9 mouse cellular contexts compared by ENCODE assay signal in the genomic region with DNA sequence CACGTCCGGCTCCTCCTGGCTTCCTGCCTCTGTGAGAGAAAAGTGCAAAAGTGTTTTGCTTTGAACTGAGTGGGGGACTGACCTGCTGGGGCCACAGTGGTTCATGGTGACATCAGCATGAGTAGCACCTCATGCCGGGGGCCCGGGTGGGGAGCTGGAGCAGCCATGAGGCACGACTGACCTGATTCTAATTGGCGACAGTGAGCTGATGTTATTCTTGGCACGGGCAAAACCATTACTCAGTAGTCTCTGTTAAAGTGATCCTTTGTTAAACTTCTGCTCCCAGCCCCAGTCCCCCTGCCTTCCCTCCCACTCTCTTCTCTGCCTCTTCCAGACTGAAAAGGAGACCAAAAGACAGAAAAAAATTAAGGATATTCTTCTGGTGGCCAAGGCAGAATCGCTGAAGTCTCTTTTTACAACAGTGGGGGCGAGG.
DNase-seq lines count a peak whose midpoint lies in the region; ATAC-seq lines count a peak whose summit lies in the region.
"Had no signal": no experiment of that assay in that cellular context is flagged by ENCODE, and none has a peak within 500 bp of the region (broad histone marks: within the 10 kb centered on the region; RNA-seq: fewer than 3 reads in every experiment).

No protein-coding gene starts in this region.

- H3K36me3 ChIP-seq in heart, embryonic 13.5 days = peaks cover 15% of the 10 kb centered on the region

- WGBS in heart, embryonic 13.5 days = 12% methylated on average over 9 of the region's 9 CpGs

- H3K27me3 ChIP-seq in heart, embryonic 13.5 days (replicated peaks) = no peaks in the 10 kb centered on the region
- H3K27me3 ChIP-seq: liver, embryonic 13.5 days had no signal

- peak overlapping the region; percentile 33 for H3K4me2 ChIP-seq in heart, embryonic 13.5 days
- H3K4me2 ChIP-seq: liver, embryonic 13.5 days had no signal

- H3K9ac ChIP-seq in heart, embryonic 13.5 days = peak overlapping the region; percentile 71
- H3K9ac ChIP-seq: liver, embryonic 13.5 days had no signal

- no peaks in the 10 kb centered on the region for H3K9me3 ChIP-seq in heart, embryonic 13.5 days
- H3K9me3 ChIP-seq: liver, embryonic 13.5 days had no signal

- peaks cover 25% of the 10 kb centered on the region for H3K4me1 ChIP-seq in heart, embryonic 13.5 days

- peak; percentile 42 for DNase-seq in urinary bladder, postnatal 14 days (ENCODE audit: low spot score)
- DNase-seq in urinary bladder, postnatal 25 days (ENCODE audit: low spot score) = no peak
- peak; percentile 92 for DNase-seq in fibroblast of lung, adult 2 months (ENCODE audit: low read depth)
- DNase-seq in kidney, postnatal 25 days = peak; percentile 10 to 51
- DNase-seq in neural tube, embryonic 10.5 days (ENCODE audit: extremely low spot score, low spot score) = peak; percentile 33
- DNase-seq in spleen, adult 18-20 months = no peak
- DNase-seq: liver, embryonic 13.5 days had no signal

- peak overlapping the region; percentile 97 for H3K27ac ChIP-seq in heart, embryonic 13.5 days (replicated peaks)
- H3K27ac ChIP-seq: liver, embryonic 13.5 days had no signal

- H3K4me3 ChIP-seq in heart, embryonic 13.5 days = no peak overlapping the region
- H3K4me3 ChIP-seq: liver, embryonic 13.5 days had no signal

- peak; percentile 79 for ATAC-seq in heart, embryonic 13.5 days (ENCODE audit: extremely low read depth, insufficient number of reproducible peaks, low FRiP score, low TSS enrichment)
- ATAC-seq in inflammation-experienced regulatory T-cells, adult 6 months = no peak

Comparison
In these comparisons a context has a peak if more than half of its experiments do, and no peak if none do; other contexts are left out.
1. DNase-seq: peak in urinary bladder, postnatal 14 days (single experiment), fibroblast of lung, adult 2 months (single experiment), kidney, postnatal 25 days (2 of 2) and neural tube, embryonic 10.5 days (single experiment); none in urinary bladder, postnatal 25 days (single experiment) and spleen, adult 18-20 months (0 of 2).